Mouse (Mus musculus): Measurements from ENCODE around the gene 1700088E04Rik.

Gene 1700088E04Rik

GRCm38 (mm10) chr15:79098868-79099267 lies 42.2 kb downstream of the 1700088E04Rik start:
- DNase-seq (ENCODE audit: low spot score) = no peak

- no peak for DNase-seq (ENCODE audit: low spot score)
These were observed 42.8 kb downstream of the 1700088E04Rik start for GRCm38 (mm10) chr15:79098220-79098619.

- DNase-seq (ENCODE audit: low spot score) = no peak
These were observed 43.4 kb downstream of the 1700088E04Rik start for GRCm38 (mm10) chr15:79097611-79098025.

GRCm38 (mm10) chr15:79097135-79097534 lies 43.9 kb downstream of the 1700088E04Rik start:
- no peak for DNase-seq (ENCODE audit: low spot score)

- no peak for DNase-seq (ENCODE audit: low spot score)
These were observed 44.5 kb downstream of the 1700088E04Rik start for GRCm38 (mm10) chr15:79096556-79096955.

- DNase-seq (ENCODE audit: low spot score) = no peak
These were observed 45.6 kb downstream of the 1700088E04Rik start for GRCm38 (mm10) chr15:79095483-79095882.

GRCm38 (mm10) chr15:79093083-79093839 lies 47.8 kb downstream of the 1700088E04Rik start:
- no peak for DNase-seq (ENCODE audit: low spot score)

GRCm38 (mm10) chr15:79092284-79092683 lies 48.8 kb downstream of the 1700088E04Rik start:
- no peak for DNase-seq (ENCODE audit: low spot score)

- no peak for DNase-seq (ENCODE audit: low spot score)
These were observed 61.5 kb downstream of the 1700088E04Rik start for GRCm38 (mm10) chr15:79079567-79079966.
